Mouse (Mus musculus) kidney, adult 11 months (tissue): ENCODE measurements around the gene Strip2.
A peak's percentile ranks its signal among the peaks of the same experiment; 100 is the strongest.

ENCODE experiments used
- DNase-seq: peaks from one replicate; pipeline ENCODE4 v3.0.0; 2022

Gene Strip2

GRCm38 (mm10) chr6:29916530-29917382 lies at the start of gene Strip2:
Strip2 (plus strand) TSS chr6:29917012.
- peak; percentile 90 for DNase-seq

GRCm38 (mm10) chr6:29868341-29868895 lies 48.4 kb upstream of the Strip2 start:
- DNase-seq = peak; percentile 53

GRCm38 (mm10) chr6:29873654-29874053 lies 43.2 kb upstream of the Strip2 start:
- no peak for DNase-seq

- no peak for DNase-seq
Observed at GRCm38 (mm10) chr6:29875576-29875975, 41.2 kb upstream of the Strip2 start.

- no peak for DNase-seq
Observed at GRCm38 (mm10) chr6:29876782-29877181, 40.0 kb upstream of the Strip2 start.

GRCm38 (mm10) chr6:29879579-29879978 lies 37.2 kb upstream of the Strip2 start:
- DNase-seq = no peak

- DNase-seq = no peak
Observed at GRCm38 (mm10) chr6:29880796-29881195, 36.0 kb upstream of the Strip2 start.

GRCm38 (mm10) chr6:29881936-29882335 lies 34.9 kb upstream of the Strip2 start:
- DNase-seq = no peak

- DNase-seq = no peak
Observed at GRCm38 (mm10) chr6:29882870-29883269, 33.9 kb upstream of the Strip2 start.

GRCm38 (mm10) chr6:29891151-29891550 lies 25.7 kb upstream of the Strip2 start:
- DNase-seq = no peak

- DNase-seq = no peak
Observed at GRCm38 (mm10) chr6:29896976-29897375, 19.8 kb upstream of the Strip2 start.

- no peak for DNase-seq
Observed at GRCm38 (mm10) chr6:29901450-29901849, 15.4 kb upstream of the Strip2 start.

- DNase-seq = no peak
Observed at GRCm38 (mm10) chr6:29902256-29902655, 14.6 kb upstream of the Strip2 start.

GRCm38 (mm10) chr6:29903343-29903914 lies 13.4 kb upstream of the Strip2 start:
- DNase-seq = no peak

- DNase-seq = no peak
Observed at GRCm38 (mm10) chr6:29904281-29904680, 12.5 kb upstream of the Strip2 start.

- DNase-seq = no peak
Observed at GRCm38 (mm10) chr6:29910631-29911030, 6.2 kb upstream of the Strip2 start.

GRCm38 (mm10) chr6:29913673-29914072 lies 3.1 kb upstream of the Strip2 start:
- no peak for DNase-seq

- DNase-seq = no peak
Observed at GRCm38 (mm10) chr6:29914136-29914535, 2.7 kb upstream of the Strip2 start.

GRCm38 (mm10) chr6:29915836-29916235 lies 976 bp upstream of the Strip2 start:
- DNase-seq = no peak

GRCm38 (mm10) chr6:29917383-29917720 lies 540 bp downstream of the Strip2 start:
- no peak for DNase-seq

GRCm38 (mm10) chr6:29917947-29918346 lies 1.1 kb downstream of the Strip2 start:
- DNase-seq = no peak

GRCm38 (mm10) chr6:29923501-29923900 lies 6.7 kb downstream of the Strip2 start:
- DNase-seq = no peak

GRCm38 (mm10) chr6:29925594-29926219 lies 8.9 kb downstream of the Strip2 start:
- DNase-seq = no peak

- no peak for DNase-seq
Observed at GRCm38 (mm10) chr6:29930087-29930486, 13.3 kb downstream of the Strip2 start.
